Mouse (Mus musculus) MEL (cell line): ENCODE data around the gene Zbtb1.

ENCODE experiments used
- CTCF ChIP-seq, 3 experiments: IDR thresholded peaks in 2 of 3; conservative IDR thresholded peaks in 1 of 3; 2 replicates each; pipeline ENCODE4 v1.5.1; 2011 to 2012; ENCODE audit warnings: low read length in 3 of 3, low read depth in 2 of 3, mild to moderate bottlenecking in 2 of 3, improper control_type of control experiment in 1 of 3, inconsistent platforms in 1 of 3, mixed read lengths in 1 of 3, moderate library complexity in 1 of 3; ENCODE audit not compliant: control insufficient read depth in 1 of 3, insufficient read depth in 1 of 3, poor library complexity in 1 of 3, severe bottlenecking in 1 of 3
- EP300 ChIP-seq, 2 experiments: IDR thresholded peaks; 2 replicates each; pipeline ENCODE4 v1.6.1; 2011; ENCODE audit warnings: improper control_type of control experiment in 2 of 2, low read length in 2 of 2, low read depth in 1 of 2, mild to moderate bottlenecking in 1 of 2
- ETS1 ChIP-seq: IDR thresholded peaks from 2 replicates; pipeline ENCODE4 v1.6.1; 2012; ENCODE audit warnings: low read depth, mild to moderate bottlenecking, inconsistent platforms, low read length, improper control_type of control experiment, moderate library complexity
- MAZ ChIP-seq: IDR thresholded peaks from 2 replicates; pipeline ENCODE4 v1.6.1; 2012; ENCODE audit warnings: low read depth, mild to moderate bottlenecking, inconsistent platforms, low read length, improper control_type of control experiment

GRCm38 (mm10) chr12:76368790-76369205, 1.3 kb upstream of the Zbtb1 start:
- no peak for TF ChIP-seq CTCF (IDR thresholded peaks at IDR 0.05 in 2 of 3, conservative IDR thresholded peaks at IDR 0.05 in 1 of 3; ENCODE audit: control insufficient read depth in 1 of 3, insufficient read depth in 1 of 3, low read depth in 2 of 3, low read length in 3 of 3, poor library complexity in 1 of 3, severe bottlenecking in 1 of 3)
- no peak for TF ChIP-seq ETS1
- no peak; a peak in 1 of 4 replicates for TF ChIP-seq EP300 (IDR thresholded peaks at IDR 0.05; ENCODE audit: low read depth in 1 of 2, low read length in 2 of 2)
- no peak for TF ChIP-seq MAZ
